Mouse (Mus musculus) lung, postnatal 0 days (tissue): ENCODE measurements around the gene Rft1.

ENCODE experiments used
- CTCF ChIP-seq: IDR thresholded peaks from 2 replicates; pipeline ENCODE4 v1.5.1; 2016; ENCODE audit warnings: antibody characterized with exemption, mild to moderate bottlenecking
- EP300 ChIP-seq: IDR thresholded peaks from 2 replicates; pipeline ENCODE4 v1.6.1; 2016; ENCODE audit warnings: antibody characterized with exemption, mild to moderate bottlenecking, control low read depth

GRCm38 (mm10) chr14:30635219-30635910, 18.8 kb upstream of the Rft1 start:
- TF ChIP-seq EP300 (no peak), CTCF (no peak)
